Mouse (Mus musculus): ENCODE results near the gene Traip. TPM values are rescaled to one million over a fixed set of nuclear protein-coding genes. Genes with fewer than 3 reads are reported as not detected.

Traip gene
- total RNA-seq, 2 experiments from 2014 or later = 4.9 to 12.0 TPM

- no peak for ATAC-seq (ENCODE audit: poor library complexity, severe bottlenecking)
Observed at GRCm38 (mm10) chr9:107968531-107968930, 18.6 kb downstream of the Traip start.

- ATAC-seq (ENCODE audit: poor library complexity, severe bottlenecking) = no peak
Observed at GRCm38 (mm10) chr9:107970311-107970710, 20.4 kb downstream of the Traip start.

DNA sequence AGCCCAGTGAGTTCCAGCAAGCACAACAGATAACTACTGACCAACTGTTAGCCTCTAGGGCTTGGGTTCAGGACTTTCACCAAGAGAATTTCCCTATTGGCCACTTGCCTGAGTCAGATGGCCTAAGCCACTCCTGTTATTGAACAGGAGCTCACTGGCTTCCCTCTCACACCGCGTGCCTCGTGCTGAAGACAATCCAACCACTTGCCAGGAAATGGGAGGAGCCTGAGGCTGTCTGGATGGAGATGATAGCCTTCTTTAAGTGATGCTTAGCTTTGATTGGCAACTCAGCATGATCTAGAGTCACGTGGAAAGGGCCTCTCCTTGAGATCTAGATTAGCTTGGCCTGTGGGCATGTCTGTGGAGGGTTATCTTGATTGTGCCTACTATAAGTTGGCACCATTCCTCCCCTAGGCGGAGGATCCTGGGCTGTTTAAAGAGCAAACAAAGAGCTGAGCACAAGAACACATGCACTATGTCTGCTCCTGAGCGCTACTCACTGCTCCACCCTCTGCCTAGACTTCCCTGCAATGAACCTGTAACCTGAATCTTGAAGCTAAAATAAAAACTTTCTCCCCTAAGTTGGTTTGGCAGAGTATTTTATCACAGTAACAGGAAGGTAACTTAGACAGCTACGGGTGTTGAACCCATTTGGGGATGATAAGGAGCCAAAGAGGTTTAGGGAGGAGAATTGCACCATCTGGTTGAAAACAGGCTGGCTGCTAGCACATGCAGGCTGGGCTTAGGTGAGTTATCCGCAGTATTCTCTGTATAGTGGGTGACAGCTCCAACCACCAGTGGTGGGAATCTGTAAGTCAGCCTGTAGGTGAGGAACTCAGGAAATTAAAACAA, 22.0 kb downstream of the Traip start:
- peak; percentile 62 for ATAC-seq (ENCODE audit: poor library complexity, severe bottlenecking)

- ATAC-seq (ENCODE audit: poor library complexity, severe bottlenecking) = no peak
Observed at GRCm38 (mm10) chr9:107974491-107975171, 24.7 kb downstream of the Traip start.

- peak; percentile 82 for ATAC-seq (ENCODE audit: poor library complexity, severe bottlenecking)
Observed at GRCm38 (mm10) chr9:107975399-107976386, 25.8 kb downstream of the Traip start, which contains the start of gene Uba7. Gene Uba7, plus strand, starts transcription at chr9:107975505.

GRCm38 (mm10) chr9:107978815-107979214, 28.9 kb downstream of the Traip start:
- no peak for ATAC-seq (ENCODE audit: poor library complexity, severe bottlenecking)

- ATAC-seq (ENCODE audit: poor library complexity, severe bottlenecking) = no peak
Observed at GRCm38 (mm10) chr9:107981684-107982605, 32.0 kb downstream of the Traip start.

DNA sequence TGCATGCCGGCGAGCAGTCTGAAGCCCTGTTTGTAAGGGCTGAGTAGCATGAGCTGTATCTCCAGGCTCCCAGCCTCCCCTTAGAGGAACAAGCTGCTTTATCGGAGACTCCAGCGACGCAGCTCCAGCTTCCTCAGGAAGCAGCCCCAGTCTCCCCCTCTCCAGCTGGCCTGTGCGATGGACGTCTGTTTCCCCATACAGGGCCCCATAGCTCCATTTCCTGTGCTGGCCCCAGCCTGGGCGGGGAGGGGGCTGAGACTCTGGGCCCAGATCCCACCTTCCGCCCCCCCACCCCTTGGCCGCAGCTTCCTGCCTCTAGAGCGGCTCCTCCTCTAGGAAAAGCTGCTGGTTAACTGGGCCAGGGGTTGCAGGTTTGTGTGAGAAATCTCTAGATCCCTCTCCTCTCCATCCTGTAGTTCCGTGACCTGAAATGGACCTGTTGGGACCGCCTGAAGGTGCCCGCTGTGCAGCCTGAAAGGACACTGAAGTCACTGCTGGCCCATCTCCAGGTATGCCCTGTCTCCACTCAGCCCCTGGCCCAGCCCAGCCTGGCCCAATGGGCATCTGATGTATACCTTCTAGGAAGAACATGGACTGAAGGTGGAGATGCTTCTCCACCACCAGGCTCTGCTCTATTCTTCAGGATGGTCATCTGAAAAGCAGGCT, 32.9 kb downstream of the Traip start, which contains the start of gene Gm20661:
Gene Gm20661 (plus strand): TSS at position 378 of the 666 bp plus-strand sequence.
- ATAC-seq (ENCODE audit: poor library complexity, severe bottlenecking) = peak; percentile 36

DNA sequence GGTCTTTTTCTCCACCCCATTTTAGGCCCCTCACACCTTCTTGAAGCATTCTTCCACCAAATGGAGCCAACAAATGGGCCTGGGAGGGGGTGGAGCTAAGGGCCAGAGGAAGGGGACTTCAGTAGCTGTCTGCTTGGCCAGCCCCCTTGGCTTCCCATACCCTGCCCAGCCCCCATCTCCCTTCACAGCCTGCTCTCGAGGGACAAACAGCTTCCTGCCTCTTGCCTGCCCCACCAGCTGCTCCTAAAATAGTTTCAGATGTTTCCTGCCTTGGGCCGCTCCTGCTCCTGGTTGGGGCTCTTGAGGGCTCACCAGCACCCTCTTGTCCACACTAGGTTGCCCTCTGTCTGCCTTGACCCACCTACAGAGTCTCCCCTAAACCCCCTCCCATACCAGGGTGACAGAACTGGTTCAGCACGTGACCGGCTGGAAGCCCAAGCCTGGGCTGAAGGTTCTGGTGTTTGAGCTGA, 33.5 kb downstream of the Traip start:
- ATAC-seq (ENCODE audit: poor library complexity, severe bottlenecking) = no peak

DNA sequence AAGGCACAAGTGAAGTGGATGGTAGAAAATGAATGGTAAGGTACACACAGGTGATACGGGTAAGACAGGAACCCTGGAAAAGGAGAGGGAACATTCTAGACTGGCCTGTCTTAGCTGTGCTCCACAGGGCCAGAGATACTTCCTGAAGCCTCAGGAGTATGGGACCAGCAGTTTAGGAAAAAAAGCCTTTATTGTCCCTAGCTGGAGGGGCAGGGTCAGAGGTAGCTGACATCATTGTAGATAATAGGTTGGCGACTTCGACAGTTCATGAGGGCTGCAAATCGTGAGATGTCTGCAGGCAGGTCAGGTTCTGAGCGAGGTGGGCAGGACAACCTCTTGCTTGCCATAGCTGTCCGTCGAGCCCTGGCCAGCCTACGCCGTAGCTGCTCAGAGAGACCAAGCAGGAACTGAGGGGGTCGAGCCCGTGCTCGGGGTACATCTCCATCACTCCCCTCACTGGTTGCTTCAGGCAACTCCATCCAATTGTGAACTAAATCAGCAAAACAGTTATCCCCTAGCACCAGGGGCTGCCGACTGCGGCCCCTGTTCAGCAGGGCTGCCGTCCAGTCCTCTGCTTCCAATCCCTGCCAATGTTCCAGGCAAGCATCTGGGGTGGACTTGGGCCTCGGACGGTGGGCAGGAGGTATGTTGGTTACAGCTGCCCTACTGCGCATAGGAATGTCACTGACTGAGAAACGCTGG, 34.3 kb downstream of the Traip start:
- ATAC-seq (ENCODE audit: poor library complexity, severe bottlenecking) = no peak

DNA sequence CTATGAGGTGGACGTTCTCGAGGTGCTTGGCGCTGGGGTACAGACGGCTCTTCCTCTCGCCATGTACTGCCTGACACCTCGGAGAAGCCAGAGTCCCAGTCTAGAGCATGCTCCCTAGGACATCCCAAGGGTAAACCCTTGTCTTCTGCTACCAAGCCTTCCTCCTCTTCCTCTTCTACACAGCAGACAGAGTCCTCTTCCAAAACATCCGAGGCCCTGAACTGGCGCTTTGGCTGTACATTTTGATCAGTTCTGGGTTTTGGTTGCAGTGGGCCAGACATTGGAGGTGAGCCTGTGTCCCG, 34.8 kb downstream of the Traip start:
- no peak for ATAC-seq (ENCODE audit: poor library complexity, severe bottlenecking)

- ATAC-seq (ENCODE audit: poor library complexity, severe bottlenecking) = peak; percentile 67
Observed at GRCm38 (mm10) chr9:107985131-107986119, 35.5 kb downstream of the Traip start, which contains the start of gene Inka1. Gene Inka1, minus strand, starts transcription at chr9:107985879.

DNA sequence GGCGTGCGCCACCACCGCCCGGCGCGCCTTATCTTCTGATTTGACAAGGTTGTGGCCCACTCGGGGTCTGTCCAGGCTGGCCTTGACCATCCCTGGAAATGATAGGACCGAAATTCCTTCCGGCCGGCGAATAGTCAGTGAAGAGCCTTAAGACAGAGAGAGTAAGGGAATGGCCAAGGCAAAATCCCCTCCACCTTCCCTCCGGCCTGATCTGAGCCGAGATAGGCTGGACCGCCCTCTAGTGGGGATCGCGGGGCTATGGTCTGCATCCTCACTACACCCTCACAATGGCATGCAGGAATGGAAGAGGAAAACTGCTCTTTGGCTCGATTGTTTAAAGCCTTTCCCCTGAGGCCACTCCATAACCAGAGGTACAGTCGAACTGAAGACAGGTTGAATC, 36.4 kb downstream of the Traip start:
- ATAC-seq (ENCODE audit: poor library complexity, severe bottlenecking) = peak; percentile 49

GRCm38 (mm10) chr9:107987950-107988349, 38.0 kb downstream of the Traip start:
- ATAC-seq (ENCODE audit: poor library complexity, severe bottlenecking) = no peak

DNA sequence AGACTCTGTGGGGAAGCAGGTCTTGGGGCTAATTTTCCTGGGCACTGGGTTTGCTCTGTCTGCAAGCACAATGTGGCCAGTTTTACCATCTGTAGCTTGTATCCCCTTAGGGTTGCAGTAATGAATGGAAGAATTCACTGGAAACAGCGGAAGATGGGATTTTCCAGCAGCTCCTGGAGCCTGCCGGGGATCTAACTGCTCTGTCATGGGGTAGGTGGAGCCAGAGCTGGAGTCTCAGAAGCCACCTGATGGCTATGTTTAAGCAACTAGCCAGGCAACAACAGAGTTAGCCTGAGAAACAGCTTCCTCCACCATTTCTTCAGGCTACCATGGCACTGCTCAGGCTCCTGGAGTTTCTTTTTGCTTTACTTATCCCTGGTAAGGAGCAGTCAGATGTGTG, 42.3 kb downstream of the Traip start, which contains the start of gene Cdhr4:
Gene Cdhr4 (plus strand): TSS at position 301 of the 400 bp plus-strand sequence.
- no peak for ATAC-seq (ENCODE audit: poor library complexity, severe bottlenecking)

DNA sequence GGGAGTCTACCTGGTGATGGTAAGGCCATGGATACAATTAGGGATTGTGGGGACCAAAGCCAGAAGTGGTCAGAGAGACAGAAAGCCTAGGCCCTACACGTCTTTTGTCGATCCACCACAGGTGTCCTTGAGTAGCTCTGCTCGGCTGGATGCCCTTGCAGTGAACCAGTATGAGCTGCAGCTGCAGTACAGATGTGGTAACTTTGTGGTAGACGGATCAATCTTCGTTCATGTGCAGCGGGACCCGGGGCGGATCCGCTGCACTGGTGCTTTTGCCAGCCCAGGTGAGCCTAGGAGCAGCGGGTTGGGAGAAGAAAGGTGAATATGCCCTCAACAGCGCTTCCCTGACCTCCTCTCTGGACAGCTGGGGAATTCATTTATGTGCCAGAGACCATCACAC, 43.1 kb downstream of the Traip start:
- no peak for ATAC-seq (ENCODE audit: poor library complexity, severe bottlenecking)

DNA sequence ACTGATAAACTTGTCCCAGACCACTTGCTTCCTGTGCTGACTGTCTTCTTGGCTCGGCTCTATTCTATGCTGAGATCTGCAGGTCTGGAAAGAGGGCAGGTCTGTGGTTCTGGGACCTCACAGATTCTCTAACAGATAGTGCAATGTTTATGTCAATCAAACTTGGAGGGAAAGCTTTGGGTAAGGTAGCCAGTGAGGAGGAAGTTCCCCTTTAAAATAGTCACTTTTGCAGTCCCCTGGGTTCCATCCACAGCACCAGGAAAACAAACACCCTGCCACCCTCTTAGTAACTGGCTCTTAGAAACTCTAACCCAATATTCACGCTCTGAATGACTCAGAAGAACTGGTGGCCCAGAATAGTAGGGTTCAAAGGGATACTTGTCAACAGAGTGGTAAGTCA, 44.5 kb downstream of the Traip start:
- ATAC-seq (ENCODE audit: poor library complexity, severe bottlenecking) = peak; percentile 33; the same call in 1 of the 2 replicates

Data from megakaryocyte, adult 5-6 weeks (primary cell).